Mouse (Mus musculus) intestine, postnatal 0 days (tissue): ENCODE measurements around the gene Foxk1. TPM values are rescaled to one million over a fixed set of nuclear protein-coding genes. Genes with fewer than 3 reads are reported as not detected.

Source experiments
- ATAC-seq: fragments of 200-750 bp; cut with Nextera tagmentation; 2 replicates; pipeline ENCODE4 v1.8.0; 2017; ENCODE audit warnings: mild to moderate bottlenecking, moderate TSS enrichment, moderate library complexity
- H3K27ac ChIP-seq: fragments of 300-500 bp; sonication (generic); 2 replicates; pipeline ENCODE4 v1.5.1; 2014; ENCODE audit warnings: mild to moderate bottlenecking, low read depth, low read length, moderate library complexity
- H3K27me3 ChIP-seq: fragments of 300-500 bp; sonication (generic); replicated peaks from 2 replicates; pipeline ENCODE4 v1.6.1; 2014; ENCODE audit warnings: low read length, mixed read lengths; ENCODE audit not compliant: control insufficient read depth, insufficient read depth
- H3K36me3 ChIP-seq: fragments of 300-500 bp; sonication (generic); 2 replicates; pipeline ENCODE4 v1.6.1; 2014; ENCODE audit warnings: mild to moderate bottlenecking, moderate library complexity; ENCODE audit not compliant: control insufficient read depth, insufficient read depth
- H3K4me1 ChIP-seq: fragments of 300-500 bp; sonication (generic); replicated peaks from 2 replicates; pipeline ENCODE4 v1.6.1; 2014; ENCODE audit warnings: antibody characterized with exemption, low read length, mixed read lengths; ENCODE audit not compliant: control insufficient read depth, insufficient read depth
- H3K4me2 ChIP-seq: fragments of 300-500 bp; sonication (generic); replicated peaks from 2 replicates; pipeline ENCODE4 v1.6.1; 2014; ENCODE audit warnings: low read depth, mild to moderate bottlenecking, moderate library complexity
- H3K4me3 ChIP-seq: fragments of 300-500 bp; sonication (generic); 2 replicates; pipeline ENCODE4 v1.5.1; 2014; ENCODE audit warnings: low read depth, low read length
- H3K9ac ChIP-seq: fragments of 300-500 bp; sonication (generic); 2 replicates; pipeline ENCODE4 v1.6.1; 2014; ENCODE audit warnings: mild to moderate bottlenecking, low read depth, low read length
- H3K9me3 ChIP-seq: fragments of 300-500 bp; sonication (generic); 2 replicates; pipeline ENCODE4 v1.6.1; 2016; ENCODE audit warnings: mixed run types; ENCODE audit not compliant: control insufficient read depth
- CTCF ChIP-seq: sonication (generic); IDR thresholded peaks from 2 replicates; pipeline ENCODE4 v1.5.1; 2016; ENCODE audit warnings: low read depth, mild to moderate bottlenecking, control low read depth, antibody characterized with exemption, moderate library complexity
- WGBS: fragments of 180-500 bp; shearing (Covaris S2); extraction: QIAGEN DNeasy Blood & Tissue Kit; methylation state at CpG from one replicate; pipeline ENCODE4 v1.1.7; 2014; 5-methylcytosine and 5-hydroxymethylcytosine counted together
- polyA plus RNA-seq: library from polyadenylated mRNA; unstranded; fragments of >200 nt; fragmentation: Nextera tagmentation; extraction: Ambion mirVana; gene quantifications from 2 replicates; pipeline ENCODE4 v1.2.1, GENCODE M21; 2015

Foxk1 gene
- polyA plus RNA-seq, 1 experiment from 2014 or later: 2.6 TPM

GRCm38 (mm10) chr5:142443994-142444393 is 42.7 kb downstream of the Foxk1 start:
- Histone ChIP-seq H3K4me3 (no peak overlapping the region), H3K9ac (no peak overlapping the region), H3K27me3 (no peaks in the 10 kb centered on the region), H3K36me3 (peaks cover 5% of the 10 kb centered on the region; the same call in 1 of the 2 replicates), H3K9me3 (no peaks in the 10 kb centered on the region), H3K4me2 (no peak overlapping the region), H3K27ac (no peak overlapping the region; the same call in 1 of the 2 replicates), H3K4me1 (peaks cover 11% of the 10 kb centered on the region; the same call in 1 of the 2 replicates)
- WGBS: 64% methylated on average over 14 of the region's 14 CpGs
- TF ChIP-seq CTCF: no peak
- ATAC-seq: no peak

GRCm38 (mm10) chr5:142444791-142445531 is 43.7 kb downstream of the Foxk1 start:
- Histone ChIP-seq H3K27me3 (no peaks in the 10 kb centered on the region), H3K9ac (no peak overlapping the region), H3K9me3 (no peaks in the 10 kb centered on the region), H3K4me2 (no peak overlapping the region), H3K27ac (peak overlapping the region; percentile 28), H3K4me3 (no peak overlapping the region), H3K36me3 (peaks cover 15% of the 10 kb centered on the region), H3K4me1 (peaks cover 11% of the 10 kb centered on the region; the same call in 1 of the 2 replicates)
- 42% methylated on average over 11 of the region's 11 CpGs for WGBS
- ATAC-seq: peak; percentile 60
- no peak for TF ChIP-seq CTCF

- WGBS: 67% methylated on average over 8 of the region's 8 CpGs
- no peaks in the 10 kb centered on the region for H3K27me3 ChIP-seq
- no peaks in the 10 kb centered on the region for H3K9me3 ChIP-seq
- peaks cover 11% of the 10 kb centered on the region; the same call in 1 of the 2 replicates for H3K4me1 ChIP-seq
- no peak overlapping the region for H3K27ac ChIP-seq
- no peak overlapping the region for H3K4me2 ChIP-seq
- H3K4me3 ChIP-seq: no peak overlapping the region
- TF ChIP-seq CTCF: no peak
- no peak overlapping the region for H3K9ac ChIP-seq
- ATAC-seq: no peak
- peaks cover 22% of the 10 kb centered on the region for H3K36me3 ChIP-seq
These were observed 44.4 kb downstream of the Foxk1 start for GRCm38 (mm10) chr5:142445709-142446108.

- Histone ChIP-seq H3K4me1 (peaks cover 11% of the 10 kb centered on the region; the same call in 1 of the 2 replicates), H3K27me3 (no peaks in the 10 kb centered on the region), H3K9me3 (no peaks in the 10 kb centered on the region), H3K9ac (no peak overlapping the region), H3K27ac (no peak overlapping the region), H3K4me3 (no peak overlapping the region), H3K36me3 (peaks cover 38% of the 10 kb centered on the region), H3K4me2 (no peak overlapping the region)
- WGBS: 12% methylated on average over 9 of the region's 9 CpGs
- TF ChIP-seq CTCF: peak; percentile 99
- peak; percentile 8; the same call in 1 of the 2 replicates for ATAC-seq
These were observed 46.8 kb downstream of the Foxk1 start for GRCm38 (mm10) chr5:142448076-142448475.

- no peak for TF ChIP-seq CTCF
- no peaks in the 10 kb centered on the region for H3K9me3 ChIP-seq
- ATAC-seq: no peak
- peaks cover 11% of the 10 kb centered on the region; the same call in 1 of the 2 replicates for H3K4me1 ChIP-seq
- H3K27ac ChIP-seq: no peak overlapping the region
- no peak overlapping the region for H3K4me2 ChIP-seq
- 69% methylated on average over 12 of the region's 12 CpGs for WGBS
- no peaks in the 10 kb centered on the region for H3K27me3 ChIP-seq
- H3K4me3 ChIP-seq: no peak overlapping the region
- H3K9ac ChIP-seq: no peak overlapping the region
- H3K36me3 ChIP-seq: peaks cover 44% of the 10 kb centered on the region
These were observed 47.3 kb downstream of the Foxk1 start for GRCm38 (mm10) chr5:142448623-142449022.

- WGBS: 93% methylated on average over 9 of the region's 9 CpGs
These were observed 49.5 kb downstream of the Foxk1 start for GRCm38 (mm10) chr5:142450846-142451245.

More at GRCm38 (mm10) chr5:142450846-142451245, 49.5 kb downstream of the Foxk1 start:
- no peaks in the 10 kb centered on the region for H3K4me1 ChIP-seq
- no peak overlapping the region for H3K9ac ChIP-seq
- H3K27ac ChIP-seq: no peak overlapping the region
- H3K36me3 ChIP-seq: peaks cover 65% of the 10 kb centered on the region
- ATAC-seq: no peak
- no peaks in the 10 kb centered on the region for H3K9me3 ChIP-seq
- TF ChIP-seq CTCF: no peak
- H3K27me3 ChIP-seq: no peaks in the 10 kb centered on the region
- H3K4me3 ChIP-seq: no peak overlapping the region
- H3K4me2 ChIP-seq: no peak overlapping the region
